Mouse (Mus musculus) lung, embryonic 16.5 days (tissue): ENCODE results near the gene Mfsd6l. TPM values are rescaled to one million over a fixed set of nuclear protein-coding genes. Genes with fewer than 3 reads are reported as not detected.

Experiments used
- polyA plus RNA-seq: library from polyadenylated mRNA; unstranded; fragments of >200 nt; fragmentation: Nextera tagmentation; extraction: Ambion mirVana; gene quantifications from 2 replicates; pipeline ENCODE4 v1.2.1, GENCODE M21; 2015

The Mfsd6l gene
- polyA plus RNA-seq, 1 experiment from 2014 or later, result 4.1 TPM

Other genes with a start within 250 kb of the Mfsd6l start
- 1.7 and 1.9 TPM in 2 replicates for gene Ntn1, start 155.4 kb upstream of the Mfsd6l start, polyA plus RNA-seq
- gene Pik3r5, start 124.1 kb upstream of the Mfsd6l start, polyA plus RNA-seq, result 0.55 and 0.67 TPM in 2 replicates
- 5.9 and 6.0 TPM in 2 replicates for gene Pik3r6, start 53.2 kb upstream of the Mfsd6l start, polyA plus RNA-seq
- 0.67 and 1.1 TPM in 2 replicates for gene Ccdc42, start 30.8 kb downstream of the Mfsd6l start, polyA plus RNA-seq
- gene Myh10, start 135.4 kb downstream of the Mfsd6l start, polyA plus RNA-seq, result 119 and 125 TPM in 2 replicates